Mouse (Mus musculus) thymus, adult 2 months (tissue): Measurements from ENCODE around the gene Actn1. TPM values are rescaled to one million over a fixed set of nuclear protein-coding genes. Genes with fewer than 3 reads are reported as not detected.

Experiments
- DNase-seq: peaks from one replicate; pipeline ENCODE4 v3.0.0; 2021
- H3K27ac ChIP-seq: fragments of 200-500 bp; 2 replicates; pipeline ENCODE4 v1.5.1; 2012; ENCODE audit warnings: low read length, control low read depth; ENCODE audit not compliant: control insufficient read depth, insufficient read depth
- H3K27me3 ChIP-seq: fragments of 200-500 bp; 2 replicates; pipeline ENCODE4 v1.6.1; 2012; ENCODE audit warnings: mild to moderate bottlenecking, low read length, moderate library complexity, mixed read lengths; ENCODE audit not compliant: control insufficient read depth, insufficient read depth
- H3K36me3 ChIP-seq: fragments of 200-500 bp; 2 replicates; pipeline ENCODE4 v1.6.1; 2012; ENCODE audit warnings: mild to moderate bottlenecking, low read length, moderate library complexity; ENCODE audit not compliant: control insufficient read depth, insufficient read depth
- H3K4me1 ChIP-seq: fragments of 200-500 bp; replicated peaks from 2 replicates; pipeline ENCODE4 v1.6.1; 2012; ENCODE audit warnings: low read length; ENCODE audit not compliant: control insufficient read depth, insufficient read depth
- H3K4me3 ChIP-seq: fragments of 200-500 bp; 2 replicates; pipeline ENCODE4 v1.5.1; 2012; ENCODE audit warnings: mild to moderate bottlenecking, low read length, control low read depth, moderate library complexity; ENCODE audit not compliant: control insufficient read depth, insufficient read depth
- CTCF ChIP-seq: fragments of 200-500 bp; IDR thresholded peaks from 2 replicates; pipeline ENCODE4 v1.5.1; 2012; ENCODE audit warnings: mild to moderate bottlenecking, control low read depth, low read length, moderate library complexity, borderline replicate concordance; ENCODE audit not compliant: control insufficient read depth, poor library complexity, insufficient read depth; ENCODE audit errors: extremely low read depth
- POLR2A ChIP-seq: fragments of 200-500 bp; IDR thresholded peaks from 2 replicates; pipeline ENCODE4 v1.6.1; 2012; ENCODE audit warnings: mild to moderate bottlenecking, low read length, control low read depth, moderate library complexity; ENCODE audit not compliant: control insufficient read depth, poor library complexity, insufficient read depth; ENCODE audit errors: extremely low read depth
- WGBS: fragments of 180-500 bp; shearing (Covaris S2); methylation state at CpG from one replicate; pipeline ENCODE4 v1.1.7; 2018; 5-methylcytosine and 5-hydroxymethylcytosine counted together
- polyA plus RNA-seq: library from polyadenylated mRNA; depleted of rRNA; stranded (reverse); fragments of >200 nt; gene quantifications from 2 replicates; pipeline ENCODE4 v1.2.3, GENCODE M21; 2012

Actn1 gene
- polyA plus RNA-seq, 1 experiment: 153 TPM

- Histone ChIP-seq H3K27ac (peak overlapping the region; percentile 87), H3K4me3 (peak overlapping the region; percentile 2; the same call in 1 of the 2 replicates), H3K36me3 (no peaks in the 10 kb centered on the region), H3K4me1 (peaks cover 28% of the 10 kb centered on the region), H3K27me3 (no peaks in the 10 kb centered on the region)
- no peak for TF ChIP-seq CTCF
- TF ChIP-seq POLR2A: no peak
- 16% methylated on average over 6 of the region's 6 CpGs for WGBS
- peak; percentile 35 for DNase-seq
These were observed 129.4 kb downstream of the Actn1 start for GRCm38 (mm10) chr12:80130558-80131358.

- no peak overlapping the region for H3K27ac ChIP-seq
- no peaks in the 10 kb centered on the region for H3K27me3 ChIP-seq
- 98% methylated on average over 8 of the region's 8 CpGs for WGBS
- H3K4me3 ChIP-seq: no peak overlapping the region
- H3K36me3 ChIP-seq: no peaks in the 10 kb centered on the region
- TF ChIP-seq CTCF (no peak), POLR2A (no peak)
- DNase-seq: peak; percentile 66
- peaks cover 28% of the 10 kb centered on the region for H3K4me1 ChIP-seq
These were observed 130.6 kb downstream of the Actn1 start for GRCm38 (mm10) chr12:80129531-80129930.

GRCm38 (mm10) chr12:80127191-80127762 is 132.9 kb downstream of the Actn1 start:
- 94% methylated on average over 5 of the region's 5 CpGs for WGBS
- TF ChIP-seq POLR2A (no peak), CTCF (no peak)
- no peak overlapping the region for H3K4me3 ChIP-seq
- H3K27me3 ChIP-seq: no peaks in the 10 kb centered on the region
- H3K36me3 ChIP-seq: no peaks in the 10 kb centered on the region
- H3K27ac ChIP-seq: no peak overlapping the region
- no peak for DNase-seq
- peaks cover 33% of the 10 kb centered on the region for H3K4me1 ChIP-seq

GRCm38 (mm10) chr12:80125316-80125715 is 134.9 kb downstream of the Actn1 start:
- DNase-seq: no peak
- Histone ChIP-seq H3K36me3 (no peaks in the 10 kb centered on the region), H3K4me1 (peaks cover 19% of the 10 kb centered on the region), H3K27me3 (no peaks in the 10 kb centered on the region), H3K4me3 (no peak overlapping the region), H3K27ac (no peak overlapping the region)
- TF ChIP-seq POLR2A (no peak), CTCF (no peak)
- over 99% methylated on average over 5 of the region's 5 CpGs for WGBS

- Histone ChIP-seq H3K27me3 (no peaks in the 10 kb centered on the region), H3K4me3 (no peak overlapping the region), H3K36me3 (no peaks in the 10 kb centered on the region), H3K4me1 (peaks cover 13% of the 10 kb centered on the region), H3K27ac (no peak overlapping the region)
- TF ChIP-seq CTCF (no peak), POLR2A (no peak)
- DNase-seq: no peak
- 93% methylated on average over 3 of the region's 3 CpGs for WGBS
These were observed 135.4 kb downstream of the Actn1 start for GRCm38 (mm10) chr12:80124756-80125155.

- no peak overlapping the region for H3K27ac ChIP-seq
These were observed 136.0 kb downstream of the Actn1 start for GRCm38 (mm10) chr12:80124211-80124610.

More at GRCm38 (mm10) chr12:80124211-80124610, 136.0 kb downstream of the Actn1 start:
- no peaks in the 10 kb centered on the region for H3K27me3 ChIP-seq
- TF ChIP-seq POLR2A (no peak), CTCF (no peak)
- no peak for DNase-seq
- peaks cover 8% of the 10 kb centered on the region for H3K4me1 ChIP-seq
- no peak overlapping the region for H3K4me3 ChIP-seq
- H3K36me3 ChIP-seq: no peaks in the 10 kb centered on the region
- 93% methylated on average over 3 of the region's 3 CpGs for WGBS
